Mouse (Mus musculus) cortical plate, adult 2 months (tissue): ENCODE measurements around the gene Fam89b.

ENCODE experiments used
- CTCF ChIP-seq: fragments of 200-500 bp; IDR thresholded peaks from 2 replicates; pipeline ENCODE4 v1.5.1; 2011; ENCODE audit warnings: mild to moderate bottlenecking, control low read depth, low read length; ENCODE audit not compliant: insufficient read depth; ENCODE audit errors: extremely low read depth
- POLR2A ChIP-seq: fragments of 200-500 bp; IDR thresholded peaks from 2 replicates; pipeline ENCODE4 v1.6.1; 2011; ENCODE audit warnings: mild to moderate bottlenecking, low read length, control low read depth; ENCODE audit not compliant: insufficient read depth; ENCODE audit errors: extremely low read depth

GRCm38 (mm10) chr19:5750951-5751350 lies 21.5 kb upstream of the Fam89b start:
- TF ChIP-seq CTCF: no peak
- no peak for TF ChIP-seq POLR2A
